Comparison of ENCODE assay signal across 15 mouse cellular contexts in the genomic region with DNA sequence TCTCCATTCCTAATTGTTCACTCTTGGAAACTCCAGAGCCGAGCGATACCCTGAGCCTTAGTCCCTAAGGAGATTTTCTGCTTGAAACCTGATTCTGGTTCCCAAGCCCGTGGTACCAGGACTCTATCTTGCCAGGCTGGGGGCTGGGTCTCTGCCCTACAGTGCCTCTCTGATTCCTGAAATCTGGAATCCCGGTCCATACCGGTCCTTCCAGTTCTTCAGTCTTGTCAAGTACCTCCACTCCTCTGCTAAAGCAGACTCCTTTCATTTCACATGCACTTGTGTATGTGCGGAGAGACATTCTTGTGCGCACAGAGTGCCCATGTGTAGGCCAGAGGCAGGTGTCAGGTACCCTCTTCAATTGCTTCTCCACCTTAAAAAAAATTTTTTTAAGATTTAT. TPM values are rescaled to one million over a fixed set of nuclear protein-coding genes. Genes with fewer than 3 reads are reported as not detected.
DNase-seq lines count a peak whose midpoint lies in the region; ATAC-seq and TF ChIP-seq lines count a peak whose summit lies in the region.
"Had no signal": no experiment of that assay in that cellular context is flagged by ENCODE, and none has a peak within 500 bp of the region (broad histone marks: within the 10 kb centered on the region; RNA-seq: fewer than 3 reads in every experiment).

No protein-coding gene starts in this region.

- TF ChIP-seq CTCF in heart, adult 2 months (IDR thresholded peaks at IDR 0.05), result no peak
- no peak for TF ChIP-seq CTCF in spleen, adult 2 months (IDR thresholded peaks at IDR 0.05; ENCODE audit: extremely low read depth, insufficient read depth, insufficient read length, insufficient replicate concordance)

- H3K79me2 ChIP-seq in heart, adult 2 months (replicated peaks; ENCODE audit: control insufficient read depth, insufficient read depth, low read length), result no peaks in the 10 kb centered on the region

- no peak for ATAC-seq in hindbrain, embryonic 16.5 days
- no peak for ATAC-seq in granulocyte monocyte progenitor cell, adult 5-6 weeks (replicated peaks; ENCODE audit: poor library complexity, severe bottlenecking)
- ATAC-seq: activated CD4-positive, CD25-positive, alpha-beta regulatory T cell, adult 4 months; midbrain, embryonic 16.5 days had no signal

- no peak overlapping the region for H3K4me2 ChIP-seq in hindbrain, embryonic 16.5 days (ENCODE audit: low read length)
- H3K4me2 ChIP-seq: embryonic facial prominence, embryonic 12.5 days; liver, embryonic 11.5 days had no signal

- H3K4me1 ChIP-seq in heart, adult 2 months (ENCODE audit: control insufficient read depth, insufficient read depth, low read length), result peaks cover 7% of the 10 kb centered on the region
- H3K4me1 ChIP-seq in hindbrain, embryonic 10.5 days (replicated peaks), result no peaks in the 10 kb centered on the region; the same call in 1 of the 2 replicates
- no peaks in the 10 kb centered on the region for H3K4me1 ChIP-seq in hindbrain, embryonic 16.5 days (ENCODE audit: control insufficient read depth, insufficient read depth, low read depth, low read length)
- peaks cover 4% of the 10 kb centered on the region; the same call in 1 of the 2 replicates for H3K4me1 ChIP-seq in spleen, adult 2 months (ENCODE audit: control insufficient read depth, insufficient read depth, insufficient read length)
- H3K4me1 ChIP-seq: embryonic facial prominence, embryonic 12.5 days had no signal

- no peaks in the 10 kb centered on the region for H3K27me3 ChIP-seq in heart, adult 2 months (ENCODE audit: control insufficient read depth, insufficient read depth, low read length)
- no peaks in the 10 kb centered on the region for H3K27me3 ChIP-seq in hindbrain, embryonic 10.5 days (ENCODE audit: insufficient read depth, poor library complexity, severe bottlenecking)
- H3K27me3 ChIP-seq in hindbrain, embryonic 16.5 days (replicated peaks; ENCODE audit: control insufficient read depth, insufficient read depth, low read length), result no peaks in the 10 kb centered on the region
- no peaks in the 10 kb centered on the region for H3K27me3 ChIP-seq in spleen, adult 2 months (ENCODE audit: control insufficient read depth, insufficient read depth, low read length)
- H3K27me3 ChIP-seq: embryonic facial prominence, embryonic 12.5 days had no signal

- WGBS in heart, adult 2 months, result 75% methylated on average over 7 of the region's 7 CpGs
- 84% methylated on average over 7 of the region's 7 CpGs for WGBS in hindbrain, embryonic 10.5 days
- 89% methylated on average over 7 of the region's 7 CpGs for WGBS in hindbrain, embryonic 16.5 days
- 89% methylated on average over 7 of the region's 7 CpGs for whole genome bisulfite sequencing in spleen, adult 2 months

- no peak for TF ChIP-seq EP300 in heart, adult 2 months (IDR thresholded peaks at IDR 0.05; ENCODE audit: insufficient read depth, low read depth, low read length)

- intact Hi-C loops in heart, adult 2 months (cut with DNase I), result no loop called here
- intact Hi-C loops in heart, postnatal 36 days (cut with DNase I), result no loop called here

- H3K36me3 ChIP-seq in heart, adult 2 months (ENCODE audit: control insufficient read depth, insufficient read depth, low read length), result no peaks in the 10 kb centered on the region
- no peaks in the 10 kb centered on the region for H3K36me3 ChIP-seq in hindbrain, embryonic 10.5 days
- no peaks in the 10 kb centered on the region for H3K36me3 ChIP-seq in hindbrain, embryonic 16.5 days (ENCODE audit: control insufficient read depth, insufficient read depth, low read length)
- no peaks in the 10 kb centered on the region for H3K36me3 ChIP-seq in spleen, adult 2 months (ENCODE audit: control insufficient read depth, insufficient read depth, low read length)
- H3K36me3 ChIP-seq: embryonic facial prominence, embryonic 12.5 days had no signal

- DNase-seq in heart, adult 2 months, result no peak
- DNase-seq in heart, postnatal 36 days, result no peak
- no peak for DNase-seq in hindbrain, embryonic 10.5 days (ENCODE audit: low spot score)
- no peak for DNase-seq in spleen, adult 2 months (ENCODE audit: low read depth in 1 of 2, low spot score in 2 of 2)
- no peak for DNase-seq in spleen, postnatal 14 days (ENCODE audit: low spot score in 2 of 2)
- no peak for DNase-seq in cerebellum, adult 9-11 months
- DNase-seq: adrenal gland, postnatal 25 days; cerebellum, postnatal 14 days; thymus, postnatal 36 days had no signal

- no peak overlapping the region for H3K9ac ChIP-seq in heart, adult 2 months (ENCODE audit: low read depth, low read length)
- H3K9ac ChIP-seq in hindbrain, embryonic 16.5 days (ENCODE audit: low read depth, low read length), result no peak overlapping the region
- H3K9ac ChIP-seq: embryonic facial prominence, embryonic 12.5 days had no signal

- peak overlapping the region; percentile 65 for H3K27ac ChIP-seq in heart, adult 2 months
- peak overlapping the region; percentile 16; the same call in 1 of the 2 replicates for H3K27ac ChIP-seq in hindbrain, embryonic 10.5 days
- no peak overlapping the region for H3K27ac ChIP-seq in hindbrain, embryonic 16.5 days (ENCODE audit: low read depth, low read length)
- H3K27ac ChIP-seq in spleen, adult 2 months (ENCODE audit: insufficient read depth, low read length), result peak overlapping the region; percentile 3; the same call in 1 of the 2 replicates
- H3K27ac ChIP-seq: embryonic facial prominence, embryonic 12.5 days had no signal

- TF ChIP-seq POLR2A in heart, adult 2 months (IDR thresholded peaks at IDR 0.05; ENCODE audit: insufficient read depth, low read depth, low read length), result no peak
- no peak for TF ChIP-seq POLR2A in spleen, adult 2 months (IDR thresholded peaks at IDR 0.05; ENCODE audit: low read depth, low read length)

- no peak overlapping the region for H3K4me3 ChIP-seq in heart, adult 2 months
- H3K4me3 ChIP-seq in hindbrain, embryonic 10.5 days, result no peak overlapping the region
- no peak overlapping the region for H3K4me3 ChIP-seq in hindbrain, embryonic 16.5 days (ENCODE audit: low read length)
- H3K4me3 ChIP-seq in spleen, adult 2 months (ENCODE audit: extremely low read depth, insufficient read depth, insufficient read length), result no peak overlapping the region
- H3K4me3 ChIP-seq: embryonic facial prominence, embryonic 12.5 days had no signal

- H3K9me3 ChIP-seq in hindbrain, embryonic 10.5 days, result peaks cover 6% of the 10 kb centered on the region
- H3K9me3 ChIP-seq in hindbrain, embryonic 16.5 days (ENCODE audit: control insufficient read depth, low read length), result peaks cover 3% of the 10 kb centered on the region

RNA-seq across cellular contexts. Expression of a gene that starts 44.8 kb away (rescaled TPM):
- total RNA-seq in heart, adult 2 months (2021), result 10 to 100 TPM; 63.9 to 86.1 TPM
- 29.8 and 46.1 TPM in 2 replicates for polyA plus RNA-seq in heart, adult 2 months (2012; rRNA removed)
- total RNA-seq in heart, postnatal 36 days (2021), result 10 to 100 TPM; 84.2 to 89.3 TPM
- 16.7 and 17.6 TPM in 2 replicates for polyA plus RNA-seq in hindbrain, embryonic 10.5 days (2016; fragmentation: Nextera tagmentation; extraction: Ambion mirVana)
- 12.6 and 13.6 TPM in 2 replicates for polyA plus RNA-seq in hindbrain, embryonic 16.5 days (2015; fragmentation: Nextera tagmentation; extraction: Ambion mirVana)
- 30.8 and 31.3 TPM in 2 replicates for polyA plus RNA-seq in spleen, adult 2 months (2012; rRNA removed)
- total RNA-seq in granulocyte monocyte progenitor cell, adult 5-6 weeks (2014; fragmentation: Nextera tagmentation), result 40.9 and 45.3 TPM in 2 replicates
- 20.3 and 25.3 TPM in 2 replicates for total RNA-seq in granulocyte monocyte progenitor cell, adult 5-6 weeks (2017)
